Mouse (Mus musculus) heart, adult 2 months (tissue): ENCODE data around the gene Lpin1.
A peak's percentile ranks its signal among the peaks of the same experiment; 100 is the strongest.

ENCODE experiments used
- CTCF ChIP-seq: fragments of 200-600 bp; IDR thresholded peaks from 2 replicates; pipeline ENCODE4 v1.8.1; 2022; ENCODE audit warnings: antibody characterized with exemption, mild to moderate bottlenecking, moderate library complexity
- EP300 ChIP-seq: fragments of 200-500 bp; IDR thresholded peaks from 2 replicates; pipeline ENCODE4 v1.6.1; 2011; ENCODE audit warnings: low read depth, low read length, control low read depth; ENCODE audit not compliant: insufficient read depth
- POLR2A ChIP-seq: fragments of 200-500 bp; IDR thresholded peaks from 2 replicates; pipeline ENCODE4 v1.6.1; 2011; ENCODE audit warnings: mild to moderate bottlenecking, low read depth, low read length, control low read depth; ENCODE audit not compliant: insufficient read depth

- TF ChIP-seq EP300: no peak
- peak; percentile 48; the same call in 1 of the 2 replicates for TF ChIP-seq POLR2A
- TF ChIP-seq CTCF: peak; percentile 13; the same call in 1 of the 2 replicates
These were observed 19.1 kb downstream of the Lpin1 start for GRCm38 (mm10) chr12:16591453-16592200.
